Mouse (Mus musculus): ENCODE results near the gene Atp6v0a1. TPM values are rescaled to one million over a fixed set of nuclear protein-coding genes. Genes with fewer than 3 reads are reported as not detected.

The Atp6v0a1 gene
- polyA plus RNA-seq, 1 experiment = 33.7 TPM

GRCm38 (mm10) chr11:101055418-101055817 lies 46.2 kb downstream of the Atp6v0a1 start:
- Histone ChIP-seq H3K27ac (ENCODE audit: insufficient read depth, low read length) (no peak overlapping the region), H3K4me1 (ENCODE audit: control insufficient read depth, insufficient read depth, low read length) (peaks cover 2% of the 10 kb centered on the region), H3K9ac (ENCODE audit: low read depth, poor library complexity, severe bottlenecking) (no peak overlapping the region), H3K36me3 (ENCODE audit: control insufficient read depth, insufficient read depth, low read length, poor library complexity, severe bottlenecking) (no peaks in the 10 kb centered on the region), H3K27me3 (ENCODE audit: control insufficient read depth, insufficient read depth, low read length, poor library complexity, severe bottlenecking) (no peaks in the 10 kb centered on the region), H3K4me3 (ENCODE audit: low read depth, low read length) (no peak overlapping the region), H3K9me3 (replicated peaks; ENCODE audit: control insufficient read depth, insufficient read depth, low read length, poor library complexity, severe bottlenecking) (no peaks in the 10 kb centered on the region)
- TF ChIP-seq POLR2A (IDR thresholded peaks at IDR 0.05; ENCODE audit: insufficient read depth, low read length) (no peak), CTCF (IDR thresholded peaks at IDR 0.05; ENCODE audit: low read depth, low read length) (no peak), EP300 (IDR thresholded peaks at IDR 0.05; ENCODE audit: insufficient read depth, low read depth, low read length) (no peak)

- Histone ChIP-seq H3K9me3 (replicated peaks; ENCODE audit: control insufficient read depth, insufficient read depth, low read length, poor library complexity, severe bottlenecking) (no peaks in the 10 kb centered on the region), H3K9ac (ENCODE audit: low read depth, poor library complexity, severe bottlenecking) (no peak overlapping the region), H3K36me3 (ENCODE audit: control insufficient read depth, insufficient read depth, low read length, poor library complexity, severe bottlenecking) (no peaks in the 10 kb centered on the region), H3K27ac (ENCODE audit: insufficient read depth, low read length) (no peak overlapping the region), H3K27me3 (ENCODE audit: control insufficient read depth, insufficient read depth, low read length, poor library complexity, severe bottlenecking) (no peaks in the 10 kb centered on the region), H3K4me3 (ENCODE audit: low read depth, low read length) (no peak overlapping the region), H3K4me1 (ENCODE audit: control insufficient read depth, insufficient read depth, low read length) (peaks cover 2% of the 10 kb centered on the region)
- no peak for TF ChIP-seq POLR2A (IDR thresholded peaks at IDR 0.05; ENCODE audit: insufficient read depth, low read length)
- TF ChIP-seq EP300 (IDR thresholded peaks at IDR 0.05; ENCODE audit: insufficient read depth, low read depth, low read length) = no peak
- TF ChIP-seq CTCF (IDR thresholded peaks at IDR 0.05; ENCODE audit: low read depth, low read length) = no peak
Observed at GRCm38 (mm10) chr11:101056885-101057284, 47.6 kb downstream of the Atp6v0a1 start.

- H3K27ac ChIP-seq (ENCODE audit: insufficient read depth, low read length) = no peak overlapping the region
- TF ChIP-seq POLR2A (IDR thresholded peaks at IDR 0.05; ENCODE audit: insufficient read depth, low read length) = no peak
- TF ChIP-seq CTCF (IDR thresholded peaks at IDR 0.05; ENCODE audit: low read depth, low read length) = peak; percentile 71
- no peak for TF ChIP-seq EP300 (IDR thresholded peaks at IDR 0.05; ENCODE audit: insufficient read depth, low read depth, low read length)
- no peak overlapping the region for H3K9ac ChIP-seq (ENCODE audit: low read depth, poor library complexity, severe bottlenecking)
- H3K9me3 ChIP-seq (replicated peaks; ENCODE audit: control insufficient read depth, insufficient read depth, low read length, poor library complexity, severe bottlenecking) = no peaks in the 10 kb centered on the region
- H3K4me1 ChIP-seq (ENCODE audit: control insufficient read depth, insufficient read depth, low read length) = peaks cover 3% of the 10 kb centered on the region
- H3K36me3 ChIP-seq (ENCODE audit: control insufficient read depth, insufficient read depth, low read length, poor library complexity, severe bottlenecking) = no peaks in the 10 kb centered on the region
- H3K27me3 ChIP-seq (ENCODE audit: control insufficient read depth, insufficient read depth, low read length, poor library complexity, severe bottlenecking) = no peaks in the 10 kb centered on the region
- H3K4me3 ChIP-seq (ENCODE audit: low read depth, low read length) = no peak overlapping the region
Observed at GRCm38 (mm10) chr11:101057860-101058259, 48.6 kb downstream of the Atp6v0a1 start.

- Histone ChIP-seq H3K36me3 (ENCODE audit: control insufficient read depth, insufficient read depth, low read length, poor library complexity, severe bottlenecking) (no peaks in the 10 kb centered on the region), H3K9ac (ENCODE audit: low read depth, poor library complexity, severe bottlenecking) (no peak overlapping the region)
- TF ChIP-seq CTCF (IDR thresholded peaks at IDR 0.05; ENCODE audit: low read depth, low read length) (no peak), EP300 (IDR thresholded peaks at IDR 0.05; ENCODE audit: insufficient read depth, low read depth, low read length) (no peak), POLR2A (IDR thresholded peaks at IDR 0.05; ENCODE audit: insufficient read depth, low read length) (no peak)
Observed at GRCm38 (mm10) chr11:101058726-101059125, 49.5 kb downstream of the Atp6v0a1 start.

GRCm38 (mm10) chr11:101059473-101059872 lies 50.2 kb downstream of the Atp6v0a1 start:
- Histone ChIP-seq H3K27me3 (ENCODE audit: control insufficient read depth, insufficient read depth, low read length, poor library complexity, severe bottlenecking) (no peaks in the 10 kb centered on the region), H3K4me1 (ENCODE audit: control insufficient read depth, insufficient read depth, low read length) (peaks cover 4% of the 10 kb centered on the region), H3K9ac (ENCODE audit: low read depth, poor library complexity, severe bottlenecking) (no peak overlapping the region), H3K27ac (ENCODE audit: insufficient read depth, low read length) (no peak overlapping the region), H3K9me3 (replicated peaks; ENCODE audit: control insufficient read depth, insufficient read depth, low read length, poor library complexity, severe bottlenecking) (no peaks in the 10 kb centered on the region), H3K36me3 (ENCODE audit: control insufficient read depth, insufficient read depth, low read length, poor library complexity, severe bottlenecking) (no peaks in the 10 kb centered on the region), H3K4me3 (ENCODE audit: low read depth, low read length) (no peak overlapping the region)
- no peak for TF ChIP-seq CTCF (IDR thresholded peaks at IDR 0.05; ENCODE audit: low read depth, low read length)
- TF ChIP-seq POLR2A (IDR thresholded peaks at IDR 0.05; ENCODE audit: insufficient read depth, low read length) = no peak
- no peak for TF ChIP-seq EP300 (IDR thresholded peaks at IDR 0.05; ENCODE audit: insufficient read depth, low read depth, low read length)

More at GRCm38 (mm10) chr11:101058726-101059125, 49.5 kb downstream of the Atp6v0a1 start:
- Histone ChIP-seq H3K9me3 (replicated peaks; ENCODE audit: control insufficient read depth, insufficient read depth, low read length, poor library complexity, severe bottlenecking) (no peaks in the 10 kb centered on the region), H3K27me3 (ENCODE audit: control insufficient read depth, insufficient read depth, low read length, poor library complexity, severe bottlenecking) (no peaks in the 10 kb centered on the region), H3K4me1 (ENCODE audit: control insufficient read depth, insufficient read depth, low read length) (peaks cover 4% of the 10 kb centered on the region), H3K4me3 (ENCODE audit: low read depth, low read length) (no peak overlapping the region), H3K27ac (ENCODE audit: insufficient read depth, low read length) (no peak overlapping the region)

GRCm38 (mm10) chr11:101060126-101060525 lies 50.9 kb downstream of the Atp6v0a1 start:
- H3K36me3 ChIP-seq (ENCODE audit: control insufficient read depth, insufficient read depth, low read length, poor library complexity, severe bottlenecking) = no peaks in the 10 kb centered on the region
- no peak overlapping the region for H3K9ac ChIP-seq (ENCODE audit: low read depth, poor library complexity, severe bottlenecking)

More at GRCm38 (mm10) chr11:101060126-101060525, 50.9 kb downstream of the Atp6v0a1 start:
- H3K9me3 ChIP-seq (replicated peaks; ENCODE audit: control insufficient read depth, insufficient read depth, low read length, poor library complexity, severe bottlenecking) = no peaks in the 10 kb centered on the region
- H3K4me1 ChIP-seq (ENCODE audit: control insufficient read depth, insufficient read depth, low read length) = peaks cover 4% of the 10 kb centered on the region
- H3K27me3 ChIP-seq (ENCODE audit: control insufficient read depth, insufficient read depth, low read length, poor library complexity, severe bottlenecking) = no peaks in the 10 kb centered on the region
- TF ChIP-seq CTCF (IDR thresholded peaks at IDR 0.05; ENCODE audit: low read depth, low read length) (no peak), EP300 (IDR thresholded peaks at IDR 0.05; ENCODE audit: insufficient read depth, low read depth, low read length) (no peak)
- H3K4me3 ChIP-seq (ENCODE audit: low read depth, low read length) = no peak overlapping the region
- H3K27ac ChIP-seq (ENCODE audit: insufficient read depth, low read length) = no peak overlapping the region
